Mouse (Mus musculus) urinary bladder, postnatal 10 days (tissue): ENCODE measurements around the gene Mrpl53.
A peak's percentile ranks its signal among the peaks of the same experiment; 100 is the strongest.

ENCODE experiments used
- DNase-seq: peaks from one replicate; pipeline ENCODE4 v3.0.0; 2022; ENCODE audit warnings: low spot score

Mrpl53 gene

DNA sequence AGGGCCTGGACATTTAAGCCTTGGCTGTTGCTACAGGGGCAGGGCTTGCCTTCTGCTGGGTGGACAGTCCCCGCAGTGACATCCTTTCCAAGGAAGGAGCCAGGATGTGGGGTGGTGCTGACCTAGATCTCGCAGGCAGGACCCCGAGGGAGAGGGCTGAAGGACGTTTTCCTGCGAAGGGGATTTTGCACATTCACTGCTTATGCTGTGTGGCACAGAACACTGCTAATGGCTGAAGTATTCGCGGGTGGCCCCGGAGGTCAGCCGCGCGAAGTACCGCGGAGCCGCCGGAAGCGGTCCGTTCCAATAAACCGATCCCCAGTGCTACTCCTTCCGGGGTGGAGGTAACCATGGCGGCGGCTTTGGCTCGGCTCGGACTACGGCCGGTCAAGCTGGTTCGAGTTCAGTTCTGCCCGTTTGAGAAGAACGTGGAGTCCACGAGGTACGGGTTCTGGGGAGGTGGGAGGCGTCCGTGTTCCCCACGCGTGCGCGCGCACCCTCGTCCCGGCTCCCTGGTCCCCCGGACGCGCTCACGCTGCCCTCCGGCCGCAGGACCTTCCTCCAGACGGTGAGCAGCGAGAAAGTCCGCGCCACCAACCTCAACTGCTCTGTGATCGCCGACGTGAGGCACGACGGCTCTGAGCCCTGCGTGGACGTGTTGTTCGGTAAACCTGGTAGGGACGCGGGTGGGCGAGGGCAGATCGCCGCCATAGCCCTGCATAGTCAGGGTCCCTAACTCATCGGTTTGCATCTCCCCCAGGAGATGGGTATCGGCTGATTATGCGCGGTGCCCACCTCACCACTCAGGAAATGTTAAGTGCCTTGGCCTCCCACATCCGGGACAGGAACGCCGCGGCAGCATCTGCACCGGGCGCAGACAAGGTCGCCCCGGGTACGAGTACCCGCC is at the start of gene Mrpl53:
Mrpl53 (plus strand) TSS at position 279 of the 907 bp plus-strand sequence.
- peak; percentile 51 for DNase-seq

DNA sequence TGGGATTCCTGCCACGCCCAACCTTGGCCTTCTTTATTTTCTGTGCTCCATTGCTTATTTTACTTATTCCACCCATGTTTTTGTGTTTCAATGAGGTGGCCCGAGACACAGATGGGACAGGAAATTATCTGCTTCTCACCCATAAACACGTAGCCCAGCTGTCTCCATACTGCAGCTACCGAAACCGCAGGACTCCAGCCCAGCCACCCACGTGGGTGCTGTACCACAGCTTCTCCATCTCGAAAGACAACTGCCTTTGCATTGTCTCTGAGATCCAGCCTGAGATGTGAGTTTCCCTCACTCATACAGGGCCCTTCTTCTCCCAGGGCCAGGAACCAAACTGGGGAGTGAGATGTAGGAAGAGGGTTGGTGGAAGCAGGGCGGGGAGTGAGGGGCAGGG is 42.8 kb upstream of the Mrpl53 start:
- DNase-seq = no peak

DNA sequence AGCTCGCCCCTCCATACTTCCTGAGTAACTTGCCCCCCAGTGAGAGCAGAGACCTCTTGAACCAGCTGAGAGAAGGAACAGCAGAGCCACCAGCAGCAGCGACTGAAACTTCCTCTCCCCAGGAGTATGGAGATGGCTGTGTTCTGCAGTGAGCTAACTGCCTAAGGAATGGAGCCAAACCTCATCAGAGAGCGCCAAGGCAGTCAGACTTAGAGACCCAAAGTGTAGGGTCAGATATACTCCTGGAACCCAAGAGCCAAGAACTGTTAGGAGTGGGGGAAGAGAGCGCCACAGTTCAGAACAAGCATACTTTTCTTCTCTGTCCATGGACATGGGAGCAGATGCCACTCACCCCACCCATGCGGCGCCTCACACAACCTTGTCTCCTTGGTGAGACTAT is 42.4 kb upstream of the Mrpl53 start:
- DNase-seq = no peak

DNA sequence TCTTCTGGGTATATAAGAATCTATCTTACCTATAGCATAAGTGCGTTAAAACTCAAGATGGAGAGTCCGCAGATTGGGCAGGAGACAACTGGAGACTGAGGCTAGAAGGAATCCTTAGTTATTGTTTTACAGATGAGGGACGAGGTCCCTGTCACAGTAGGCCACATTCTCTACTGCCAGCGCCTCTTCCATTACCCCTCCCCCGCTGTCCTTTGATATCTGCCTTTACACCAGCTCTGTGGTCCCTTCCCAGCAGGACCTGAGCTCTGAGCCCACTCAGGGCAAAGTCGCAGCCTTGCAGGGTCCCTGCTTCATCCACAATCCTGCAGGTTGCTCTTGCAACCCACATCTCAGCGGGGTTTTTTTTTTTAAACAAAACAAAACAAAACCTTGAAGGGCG is 40.6 kb upstream of the Mrpl53 start:
- DNase-seq = no peak

DNA sequence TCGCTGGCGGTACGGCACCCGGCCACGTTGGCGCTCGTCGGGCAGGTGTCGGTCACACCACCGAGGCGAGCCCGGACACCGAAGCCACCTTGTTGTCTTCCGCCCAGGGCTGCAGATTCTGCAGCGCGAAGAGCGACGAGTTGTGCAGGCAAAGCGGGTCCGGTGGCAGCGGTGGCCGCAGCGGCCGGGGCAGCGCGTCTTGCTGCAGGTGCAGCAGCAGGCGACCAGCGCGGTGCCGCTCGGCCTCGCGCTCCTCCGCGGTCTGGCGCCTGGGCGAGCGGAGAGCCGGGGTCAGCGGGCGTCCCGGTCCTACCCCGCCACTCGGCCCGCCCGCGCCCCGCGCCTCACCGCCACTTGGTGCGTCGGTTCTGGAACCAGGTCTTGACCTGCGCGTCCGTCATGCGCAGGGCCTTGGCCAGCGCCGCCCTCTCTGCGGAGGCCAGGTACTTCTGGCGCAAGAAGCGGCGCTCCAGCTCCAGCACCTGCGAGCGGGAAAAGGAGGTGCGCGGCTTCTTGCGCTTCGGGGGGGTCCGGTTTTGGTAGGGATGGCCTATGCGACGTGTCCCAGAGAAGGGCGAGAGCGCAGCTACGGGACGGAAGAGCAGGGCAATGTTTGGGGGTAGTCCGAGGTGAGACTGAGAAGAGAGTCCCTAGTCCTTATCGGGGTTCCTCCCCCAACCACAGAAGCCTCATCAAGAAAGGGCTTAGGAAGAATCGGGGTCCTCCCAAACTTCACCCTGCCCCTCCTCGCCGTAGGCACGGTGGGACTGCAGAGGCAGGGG is 39.9 kb upstream of the Mrpl53 start:
- no peak for DNase-seq

DNA sequence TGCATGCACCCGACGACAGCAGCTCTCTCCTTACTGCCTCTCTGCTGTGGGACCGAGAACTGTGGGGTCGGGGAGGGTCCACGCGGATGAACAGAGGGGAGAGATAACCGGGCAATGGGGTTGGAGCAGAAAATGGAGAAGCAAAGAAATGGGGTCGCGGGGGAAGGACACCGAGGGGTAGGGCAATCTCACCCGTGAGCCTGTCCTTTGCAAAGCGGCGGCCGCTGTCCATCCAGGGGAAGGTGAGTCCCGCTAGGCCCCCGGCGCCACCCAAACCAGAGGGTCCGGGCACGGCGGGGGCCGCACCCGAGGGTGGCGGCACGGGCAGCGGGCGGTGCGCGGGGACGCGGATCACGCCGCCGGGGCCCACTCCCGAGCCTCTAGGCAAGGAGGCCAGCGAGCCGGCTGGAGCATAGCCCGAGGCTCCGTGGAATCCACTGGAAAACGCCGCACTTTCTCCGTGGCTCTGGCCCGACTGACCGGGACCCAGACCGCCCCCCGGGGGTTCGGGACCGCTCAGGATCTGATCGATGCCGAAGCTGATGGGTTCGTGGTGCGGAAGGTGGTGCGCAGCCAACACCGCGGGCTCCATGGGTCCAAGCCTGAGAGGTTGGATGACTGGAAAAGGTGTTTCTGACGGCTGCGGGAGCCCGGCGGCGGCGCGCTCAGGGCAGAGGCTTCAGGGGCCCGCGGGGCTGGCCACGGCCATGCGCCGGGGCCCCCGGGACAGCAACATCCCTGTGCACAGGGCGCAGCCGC is 39.2 kb upstream of the Mrpl53 start:
- DNase-seq = no peak

DNA sequence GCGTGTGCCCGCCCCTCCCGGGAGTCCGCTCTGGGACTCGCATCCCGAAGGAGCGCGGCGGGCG is 38.8 kb upstream of the Mrpl53 start, which contains the start of gene Tlx2:
Tlx2 (minus strand) TSS at position 47 of the 64 bp plus-strand sequence.
- DNase-seq = no peak

DNA sequence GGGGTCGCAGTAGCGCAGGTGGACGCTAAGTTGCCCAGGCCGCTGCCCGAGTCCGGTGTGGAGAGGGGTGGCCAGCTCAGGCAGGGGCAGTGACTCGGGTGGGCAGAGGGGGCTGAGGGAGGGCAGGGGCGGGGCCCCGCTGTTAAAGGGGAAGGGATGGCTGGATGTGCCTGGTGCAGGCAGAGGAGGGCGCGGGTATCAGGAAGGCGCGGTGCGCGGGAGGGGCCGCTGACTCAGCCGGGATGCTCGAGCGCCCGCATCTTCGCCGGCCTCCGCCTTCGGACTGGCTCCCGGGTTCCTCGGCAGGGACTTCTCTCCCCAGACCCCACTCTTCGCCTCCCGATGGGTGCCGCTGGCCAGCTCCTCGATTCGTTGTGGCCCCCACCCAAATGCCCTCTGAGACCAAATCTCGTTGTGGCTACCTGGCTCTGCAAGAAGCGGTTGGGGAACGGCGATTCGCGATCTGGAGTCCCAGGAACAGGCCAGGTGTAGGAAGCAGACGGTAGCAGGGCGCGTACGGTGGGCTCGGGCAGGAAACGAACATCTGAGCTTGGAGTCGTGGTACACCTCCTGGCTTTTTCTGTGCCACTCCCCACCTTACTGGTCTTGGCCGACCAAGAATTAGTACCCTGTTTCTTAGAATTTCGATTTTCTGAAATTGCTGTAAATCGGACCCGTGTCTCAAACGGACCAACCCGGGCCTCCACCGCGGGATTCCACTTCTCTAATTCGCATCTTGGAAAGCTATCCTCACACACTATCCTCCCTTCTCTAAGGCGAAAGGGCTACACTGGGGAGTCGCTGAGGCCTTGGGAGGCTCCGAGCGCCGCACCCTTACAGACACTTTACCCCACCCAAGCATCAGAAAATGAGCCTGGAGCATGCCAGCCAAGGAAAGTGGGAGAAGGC is 38.3 kb upstream of the Mrpl53 start:
- no peak for DNase-seq

DNA sequence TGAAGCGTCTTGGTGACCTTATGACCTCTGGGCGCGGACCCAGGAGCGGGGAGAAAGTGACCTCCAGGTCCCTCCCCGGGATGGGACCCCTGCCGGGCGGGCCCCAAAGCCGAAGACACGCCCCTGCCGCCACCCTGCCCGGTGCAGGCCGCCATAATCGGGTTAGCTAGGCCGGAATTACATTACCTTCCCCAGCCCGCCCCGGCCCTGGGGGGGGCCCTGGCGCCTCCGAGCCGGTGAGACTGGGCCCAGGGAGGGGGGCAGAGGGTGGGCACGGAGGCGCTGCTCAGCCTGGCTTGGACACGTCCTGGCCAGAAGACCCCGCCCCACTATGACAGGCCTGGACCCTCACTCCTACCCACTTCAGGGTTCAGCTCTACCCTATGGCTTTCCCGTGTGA is 37.6 kb upstream of the Mrpl53 start:
- DNase-seq = no peak

DNA sequence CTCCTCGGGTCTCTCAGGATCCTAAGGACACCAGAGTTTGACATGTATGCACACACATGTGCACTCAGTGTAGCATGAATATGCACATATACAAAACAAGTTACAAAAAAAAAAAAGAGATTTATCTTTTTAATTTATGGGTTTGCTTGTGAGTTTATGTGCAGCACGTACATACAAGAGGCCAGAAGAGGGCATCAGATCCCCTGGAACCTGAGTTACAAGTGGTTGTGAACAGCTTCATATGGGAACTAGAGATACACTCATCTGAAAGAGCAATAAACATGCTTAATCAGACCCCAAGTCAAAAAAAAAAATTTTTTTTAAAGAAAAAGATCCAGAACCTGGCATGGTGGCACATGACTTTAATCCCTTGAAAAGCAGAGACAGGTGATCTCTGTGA is 33.9 kb upstream of the Mrpl53 start:
- DNase-seq = no peak

DNA sequence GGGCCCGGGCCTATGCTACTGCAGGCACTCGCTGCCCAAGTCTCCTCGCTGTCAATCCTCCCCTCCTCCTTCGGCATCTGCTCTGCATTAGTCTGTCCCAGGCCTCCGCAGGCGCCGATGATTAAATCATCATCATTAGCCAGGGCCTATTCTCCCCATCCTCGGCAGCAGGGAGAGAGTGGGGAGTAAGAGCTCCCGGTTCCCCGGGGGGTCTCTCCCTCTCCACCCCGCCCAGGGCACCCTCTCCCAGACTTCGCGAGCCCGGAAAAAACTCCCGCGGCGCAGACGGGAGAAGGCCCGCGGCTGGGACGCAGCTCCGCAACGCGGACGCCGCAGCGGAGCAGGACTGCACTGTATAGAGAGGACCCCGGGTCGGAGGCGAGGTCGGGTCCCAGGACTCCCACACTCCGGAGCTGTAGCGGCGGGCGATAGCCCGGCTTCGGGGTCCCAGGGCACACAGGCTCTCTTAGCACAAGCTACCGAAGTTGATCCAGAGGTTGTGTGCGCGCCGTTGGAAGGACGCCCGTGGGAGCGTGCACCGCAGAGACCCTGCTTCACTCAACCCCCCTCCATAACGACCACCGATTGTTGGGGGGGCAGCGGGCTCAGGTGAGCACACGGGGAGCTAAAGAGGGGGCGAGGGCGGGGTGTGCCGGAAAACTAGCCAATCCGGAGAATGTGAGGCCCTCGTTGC is 31.1 kb upstream of the Mrpl53 start, which contains the start of gene Pcgf1:
Pcgf1 (plus strand) TSS at position 240 of the 694 bp plus-strand sequence.
- DNase-seq = no peak

DNA sequence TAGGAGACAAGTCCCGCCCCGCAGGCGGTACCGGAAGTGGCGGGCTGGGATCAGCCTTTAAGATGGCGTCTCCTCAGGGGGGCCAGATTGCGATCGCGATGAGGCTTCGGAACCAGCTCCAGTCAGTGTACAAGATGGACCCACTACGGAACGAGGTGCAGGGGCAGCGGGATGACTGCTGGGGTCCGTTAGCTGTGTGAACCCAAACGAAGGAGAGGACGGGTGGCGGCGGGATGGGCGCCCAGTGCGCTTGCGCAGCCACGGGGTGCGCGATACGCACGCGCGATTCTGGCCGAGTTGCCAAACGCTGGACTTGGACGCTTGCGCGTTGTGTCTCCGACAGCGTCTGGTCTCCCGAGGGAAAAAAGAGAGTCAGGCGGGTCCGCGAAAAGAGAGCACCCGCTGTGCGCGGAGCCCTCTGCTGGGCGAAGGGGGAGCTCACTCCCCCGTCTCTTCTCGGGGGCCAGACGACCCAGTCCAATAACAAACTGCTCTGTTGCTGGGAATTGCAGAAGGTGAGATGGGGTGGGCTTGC is 30.4 kb upstream of the Mrpl53 start:
- DNase-seq = peak; percentile 96

DNA sequence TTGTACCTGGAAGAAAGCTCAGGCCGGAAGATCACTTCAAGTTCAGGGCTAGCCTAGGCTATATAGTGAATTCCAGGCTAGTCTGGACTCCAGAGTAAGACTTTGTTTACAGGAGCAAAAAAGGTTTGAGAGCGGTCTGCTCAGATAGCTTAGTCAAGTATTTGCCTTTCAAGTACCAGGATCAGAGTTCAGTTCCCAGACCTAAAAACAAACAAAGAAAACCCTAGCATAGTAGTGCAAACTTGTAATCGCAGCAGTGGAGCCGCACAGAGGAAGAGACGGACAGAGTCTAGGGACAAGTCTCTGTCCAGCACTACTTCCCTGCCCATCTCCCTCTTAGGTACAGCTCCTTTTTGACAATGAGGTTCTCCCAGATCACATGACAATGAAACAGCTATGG is 28.6 kb upstream of the Mrpl53 start:
- no peak for DNase-seq

DNA sequence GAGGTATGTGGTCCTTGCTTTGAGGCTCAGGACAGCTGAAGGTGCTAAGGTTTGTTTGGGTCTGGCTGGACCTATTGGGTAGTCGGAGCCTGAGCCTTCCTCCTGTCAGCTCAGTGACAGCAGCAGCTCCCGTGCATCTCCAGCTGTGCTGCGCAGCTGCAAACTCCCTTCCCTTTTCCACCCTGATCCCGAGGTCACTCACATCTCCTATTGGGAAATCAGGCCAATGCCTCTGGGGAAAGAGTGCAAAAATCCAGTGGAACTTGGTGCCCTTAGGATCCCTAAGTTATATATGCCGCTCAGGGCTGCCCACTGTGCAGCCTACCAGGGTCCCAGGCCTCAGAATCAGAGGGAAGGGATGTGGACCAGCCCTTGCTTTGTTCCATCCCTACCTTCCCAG is 25.3 kb upstream of the Mrpl53 start:
- DNase-seq = no peak

DNA sequence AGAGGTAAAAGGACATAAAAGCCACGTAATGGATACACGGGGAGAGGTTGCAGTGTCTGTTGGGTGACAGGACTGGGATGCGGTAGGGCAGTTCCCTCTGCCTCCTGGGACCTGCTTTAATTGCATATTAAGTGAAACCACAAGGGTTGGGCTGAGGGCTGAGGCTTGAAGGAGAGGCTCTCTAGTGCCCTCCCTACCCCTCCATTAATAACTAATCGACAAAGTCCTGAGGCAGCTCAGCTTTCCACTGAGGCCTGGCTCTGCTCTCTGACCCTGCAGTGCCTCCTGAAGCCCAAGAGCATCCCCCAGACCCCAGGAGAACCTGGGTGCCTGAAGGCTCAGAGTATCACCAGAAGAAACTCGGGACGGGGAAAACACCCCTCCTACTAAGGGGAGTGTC is 24.4 kb upstream of the Mrpl53 start:
- DNase-seq = no peak

DNA sequence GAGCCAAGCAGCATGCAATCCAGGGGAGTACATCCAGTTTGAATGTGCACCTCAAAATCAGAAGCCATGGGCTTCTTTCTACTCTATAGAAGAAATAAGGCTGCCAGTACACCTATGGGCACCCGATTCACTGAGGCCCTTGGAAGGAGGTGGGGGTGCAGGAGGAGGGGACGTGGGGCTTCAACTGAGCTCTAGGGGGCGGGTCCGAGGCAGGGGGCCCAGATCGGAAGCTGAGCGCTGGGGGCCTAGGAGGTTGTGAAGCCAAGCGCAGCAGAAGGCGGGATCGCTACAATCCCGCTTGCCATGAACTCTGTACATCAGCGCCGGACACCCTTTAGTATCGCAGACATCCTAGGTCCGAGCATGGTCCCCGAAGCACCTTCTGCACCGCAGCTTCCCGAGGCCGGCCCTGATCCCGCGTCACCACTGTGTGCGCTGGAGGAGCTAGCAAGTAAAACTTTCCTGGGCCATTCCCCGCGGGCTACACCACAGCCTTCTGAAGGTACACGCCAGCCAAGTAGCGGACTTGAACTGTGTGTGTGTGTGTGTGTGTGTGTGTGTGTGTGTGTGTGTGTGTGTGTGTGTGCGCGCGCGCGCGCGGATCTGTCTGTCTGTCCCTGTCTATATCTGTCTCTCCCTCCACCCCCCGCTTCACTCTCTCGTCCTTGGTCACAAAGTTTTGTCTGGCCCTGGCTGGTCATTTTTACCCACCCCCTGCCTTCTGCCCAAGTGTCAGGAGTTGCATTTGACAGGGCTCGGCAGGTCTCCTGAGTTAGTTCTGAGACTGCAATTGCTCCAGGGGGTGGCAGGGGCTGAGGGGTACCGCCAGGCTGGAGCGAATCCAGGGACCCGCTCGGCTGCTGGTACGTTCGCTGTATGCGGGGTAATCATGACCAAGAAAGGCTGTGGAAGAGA is 22.5 kb upstream of the Mrpl53 start, which contains the start of gene Lbx2:
Lbx2 (plus strand) TSS at position 247 of the 915 bp plus-strand sequence.
- no peak for DNase-seq

DNA sequence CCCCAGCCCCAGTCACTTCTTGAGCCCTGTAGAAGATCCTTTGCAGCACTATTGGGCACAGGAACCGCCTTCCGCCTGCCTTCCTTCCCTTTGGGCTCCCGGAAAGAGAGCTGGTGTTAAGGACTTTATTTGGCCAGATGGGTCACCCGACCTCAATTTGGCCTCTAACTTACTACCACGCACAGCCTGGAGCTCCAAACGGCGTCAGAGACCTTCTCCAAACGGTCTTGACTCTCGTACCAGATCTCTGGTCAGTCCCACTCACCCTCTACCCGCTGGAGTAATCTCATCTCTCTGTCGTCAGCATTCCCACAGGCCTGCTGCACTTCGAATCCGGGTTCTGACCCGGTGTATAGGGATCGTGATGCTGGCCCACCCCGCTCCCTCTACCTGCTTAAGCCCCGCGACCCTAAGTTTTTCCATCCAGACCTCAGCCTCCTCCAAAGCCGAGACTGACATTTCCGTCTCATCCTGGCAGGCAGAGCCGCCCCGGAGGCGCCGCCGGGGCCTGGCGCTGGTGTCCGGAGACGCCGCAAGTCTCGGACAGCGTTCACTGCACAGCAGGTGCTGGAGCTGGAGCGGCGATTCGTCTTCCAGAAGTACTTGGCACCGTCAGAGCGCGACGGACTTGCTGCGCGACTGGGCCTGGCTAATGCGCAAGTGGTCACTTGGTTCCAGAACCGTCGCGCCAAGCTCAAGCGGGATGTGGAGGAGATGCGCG is 21.5 kb upstream of the Mrpl53 start:
- DNase-seq = no peak

DNA sequence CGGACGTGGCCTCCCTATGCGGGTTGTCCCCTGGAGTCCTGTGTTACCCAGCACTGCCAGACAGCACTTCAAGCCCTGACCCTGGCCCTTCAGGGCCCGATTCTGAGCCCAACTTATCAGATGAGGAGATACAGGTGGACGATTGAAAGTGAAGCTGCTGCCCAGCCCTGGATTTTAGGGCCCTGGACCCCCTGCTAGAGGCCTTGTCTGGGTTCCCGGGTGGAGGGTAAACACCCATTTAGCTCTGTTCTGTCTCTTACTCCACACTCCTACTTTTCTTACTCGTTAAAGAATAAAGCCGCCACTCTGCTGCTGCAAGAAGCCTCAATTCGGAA is 20.9 kb upstream of the Mrpl53 start:
- no peak for DNase-seq

DNA sequence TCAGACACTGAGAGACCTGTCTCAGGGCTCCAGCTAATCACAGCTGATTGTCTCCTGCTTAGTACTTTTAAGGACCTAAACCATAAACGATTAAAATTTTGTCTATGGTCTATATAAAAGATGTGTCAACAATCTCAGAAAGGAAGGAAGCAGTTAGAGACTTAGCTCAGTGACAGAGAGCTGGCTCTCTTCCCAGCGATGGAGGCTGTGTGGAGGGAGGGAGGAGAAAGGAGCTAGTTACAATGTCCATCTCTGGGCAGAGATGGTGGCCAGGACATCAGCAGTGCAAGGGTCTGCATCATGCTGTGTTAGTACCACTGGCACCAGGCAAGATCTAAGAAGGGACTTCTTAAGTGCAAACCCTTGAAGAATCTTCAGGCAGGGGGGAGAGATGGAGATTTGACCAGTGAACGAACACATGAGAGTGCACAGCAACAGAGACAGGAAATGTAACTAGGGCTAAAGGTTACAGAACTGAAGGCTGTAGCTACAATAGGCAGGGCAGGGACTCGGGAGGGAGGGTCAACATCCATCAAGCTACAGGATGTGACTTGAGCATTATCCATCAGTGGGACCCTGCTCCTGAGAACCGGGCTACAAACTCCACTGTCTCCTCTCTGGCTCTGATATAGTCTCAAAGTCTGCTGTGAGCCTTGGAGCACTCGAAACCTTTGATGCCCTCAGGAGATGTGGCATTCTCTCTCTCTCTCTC is 16.3 kb upstream of the Mrpl53 start:
- DNase-seq = no peak
